In genomic region chr8:94983146-94983545, GRCm38 (mm10) we compare ENCODE assay signal across 11 mouse cellular contexts. TPM values are rescaled to one million over a fixed set of nuclear protein-coding genes. Genes with fewer than 3 reads are reported as not detected.
DNase-seq lines count a peak whose midpoint lies in the region; ATAC-seq lines count a peak whose summit lies in the region.
"Had no signal": no experiment of that assay in that cellular context is flagged by ENCODE, and none has a peak within 500 bp of the region (broad histone marks: within the 10 kb centered on the region; RNA-seq: fewer than 3 reads in every experiment).

No protein-coding gene starts in this region.

- no peak overlapping the region for H3K9ac ChIP-seq in heart, embryonic 15.5 days
- H3K9ac ChIP-seq in liver, embryonic 13.5 days: peak overlapping the region; percentile 95
- H3K9ac ChIP-seq: limb, embryonic 12.5 days had no signal

- 0 out of 2 replicates have a peak, but pooled peaks cover 2% of the 10 kb centered on the region for H3K27me3 ChIP-seq in heart, embryonic 15.5 days
- H3K27me3 ChIP-seq in liver, embryonic 13.5 days: 0 out of 2 replicates have a peak, but pooled peaks cover 1% of the 10 kb centered on the region

- no peak for DNase-seq in heart, adult 9 months (ENCODE audit: low spot score in 2 of 2)
- peak; percentile 62 for DNase-seq in retina, postnatal 1 day
- no peak for DNase-seq in retina, embryonic 14.5 days (ENCODE audit: low spot score)
- no peak for DNase-seq in liver, embryonic 13.5 days
- DNase-seq in cerebellum, adult 18-20 months: no peak
- DNase-seq in embryo, embryonic 10 days (ENCODE audit: low spot score): no peak
- DNase-seq in left cerebral cortex, postnatal 36 days (ENCODE audit: low spot score in 2 of 2): no peak

- no peak overlapping the region; the same call in 1 of the 2 replicates for H3K27ac ChIP-seq in heart, embryonic 15.5 days
- H3K27ac ChIP-seq in liver, embryonic 13.5 days: peak overlapping the region; percentile 98
- H3K27ac ChIP-seq: limb, embryonic 12.5 days had no signal

- peak overlapping the region; percentile 49; the same call in 1 of the 2 replicates for H3K4me2 ChIP-seq in heart, embryonic 15.5 days
- peak overlapping the region; percentile 95 for H3K4me2 ChIP-seq in liver, embryonic 13.5 days

- peaks cover 64% of the 10 kb centered on the region for H3K4me1 ChIP-seq in heart, embryonic 15.5 days (replicated peaks)
- peaks cover 96% of the 10 kb centered on the region for H3K4me1 ChIP-seq in liver, embryonic 13.5 days (replicated peaks)

- no peak overlapping the region for H3K4me3 ChIP-seq in heart, embryonic 15.5 days
- H3K4me3 ChIP-seq in liver, embryonic 13.5 days (replicated peaks): no peak overlapping the region
- H3K4me3 ChIP-seq: limb, embryonic 12.5 days had no signal

- no peaks in the 10 kb centered on the region for H3K9me3 ChIP-seq in heart, embryonic 15.5 days (replicated peaks)
- H3K9me3 ChIP-seq in liver, embryonic 13.5 days (replicated peaks): no peaks in the 10 kb centered on the region
- H3K9me3 ChIP-seq: limb, embryonic 12.5 days had no signal

- WGBS in heart, embryonic 15.5 days: 22% methylated on average over 5 of the region's 5 CpGs
- WGBS in liver, embryonic 13.5 days (ENCODE audit: insufficient replicate concordance): 9% methylated on average over 5 of the region's 5 CpGs

- no peak for ATAC-seq in heart, embryonic 15.5 days (replicated peaks; ENCODE audit: insufficient number of reproducible peaks, insufficient read depth, low FRiP score, low read depth)
- peak; percentile 16 for ATAC-seq in liver, embryonic 13.5 days (ENCODE audit: low read depth)
- ATAC-seq: intestine, postnatal 0 days had no signal

- intact Hi-C loops in left cerebral cortex, postnatal 36 days (cut with DNase I): no loop called here

- H3K36me3 ChIP-seq in heart, embryonic 15.5 days: no peaks in the 10 kb centered on the region
- peaks cover 12% of the 10 kb centered on the region; the same call in 1 of the 2 replicates for H3K36me3 ChIP-seq in liver, embryonic 13.5 days
- H3K36me3 ChIP-seq: limb, embryonic 12.5 days had no signal

RNA-seq across cellular contexts. Expression of gene Adgrg1, which starts 8.6 kb away (rescaled TPM):
- polyA plus RNA-seq in heart, embryonic 15.5 days (2015; fragmentation: Nextera tagmentation; extraction: Ambion mirVana): 4.6 and 21.3 TPM in 2 replicates
- polyA plus RNA-seq in liver, embryonic 13.5 days (2015; fragmentation: Nextera tagmentation; extraction: Ambion mirVana): 42.7 and 55.6 TPM in 2 replicates
- 10 to 100 TPM; 73.3 to 74.2 TPM for total RNA-seq in left cerebral cortex, postnatal 36 days (2021)

RNA-seq across cellular contexts. Expression of gene Adgrg3, which starts 34.3 kb away (rescaled TPM):
- 2.6 and 5.2 TPM in 2 replicates for polyA plus RNA-seq in heart, embryonic 15.5 days (2015; fragmentation: Nextera tagmentation; extraction: Ambion mirVana)
- polyA plus RNA-seq in liver, embryonic 13.5 days (2015; fragmentation: Nextera tagmentation; extraction: Ambion mirVana): 5.5 and 6.0 TPM in 2 replicates
- under 1 TPM in 1 of 2 experiments, not detected in 1; 0.29 TPM for total RNA-seq in left cerebral cortex, postnatal 36 days (2021)

RNA-seq across cellular contexts. Expression of gene Adgrg5, which starts 59.7 kb away (rescaled TPM):
- polyA plus RNA-seq in heart, embryonic 15.5 days (2015; fragmentation: Nextera tagmentation; extraction: Ambion mirVana): 0.25 and 1.2 TPM in 2 replicates
- polyA plus RNA-seq in liver, embryonic 13.5 days (2015; fragmentation: Nextera tagmentation; extraction: Ambion mirVana): 0.43 and 0.52 TPM in 2 replicates
- not detected for total RNA-seq in left cerebral cortex, postnatal 36 days (2021)
- total RNA-seq: gastrocnemius, adult 18-20 months had no signal
- polyA plus RNA-seq: limb, embryonic 12.5 days had no signal
